Mouse (Mus musculus): Measurements from ENCODE around the gene S100a11. TPM values are rescaled to one million over a fixed set of nuclear protein-coding genes. Genes with fewer than 3 reads are reported as not detected.

The S100a11 gene
- polyA plus RNA-seq, 1 experiment from 2014 or later, result 790 TPM

GRCm38 (mm10) chr3:93557471-93557870 lies 37.2 kb downstream of the S100a11 start:
- no peak overlapping the region for H3K4me2 ChIP-seq
- no peak overlapping the region for H3K4me3 ChIP-seq (ENCODE audit: low read depth, low read length)
- H3K9me3 ChIP-seq (replicated peaks; ENCODE audit: control insufficient read depth, low read length), result no peaks in the 10 kb centered on the region
- 68% methylated on average over 4 of the region's 4 CpGs for WGBS (ENCODE audit: insufficient replicate concordance)
- H3K27me3 ChIP-seq (ENCODE audit: control insufficient read depth, insufficient read depth, low read length), result no peaks in the 10 kb centered on the region
- peaks cover 8% of the 10 kb centered on the region; the same call in 1 of the 2 replicates for H3K4me1 ChIP-seq (ENCODE audit: control insufficient read depth, insufficient read depth, low read length)
- no peak for ATAC-seq (replicated peaks; ENCODE audit: insufficient number of reproducible peaks, low FRiP score, low TSS enrichment)
- no peak overlapping the region for H3K9ac ChIP-seq (ENCODE audit: low read depth, low read length)
- no peaks in the 10 kb centered on the region; the same call in 1 of the 2 replicates for H3K36me3 ChIP-seq (ENCODE audit: control insufficient read depth, insufficient read depth, low read length)
- H3K27ac ChIP-seq (ENCODE audit: low read depth, low read length), result no peak overlapping the region

- Histone ChIP-seq H3K9ac (ENCODE audit: low read depth, low read length) (no peak overlapping the region), H3K9me3 (replicated peaks; ENCODE audit: control insufficient read depth, low read length) (no peaks in the 10 kb centered on the region), H3K4me2 (no peak overlapping the region), H3K27me3 (ENCODE audit: control insufficient read depth, insufficient read depth, low read length) (no peaks in the 10 kb centered on the region), H3K4me1 (ENCODE audit: control insufficient read depth, insufficient read depth, low read length) (peaks cover 4% of the 10 kb centered on the region; the same call in 1 of the 2 replicates), H3K4me3 (ENCODE audit: low read depth, low read length) (no peak overlapping the region), H3K27ac (ENCODE audit: low read depth, low read length) (no peak overlapping the region), H3K36me3 (ENCODE audit: control insufficient read depth, insufficient read depth, low read length) (no peaks in the 10 kb centered on the region; the same call in 1 of the 2 replicates)
- no peak for ATAC-seq (replicated peaks; ENCODE audit: insufficient number of reproducible peaks, low FRiP score, low TSS enrichment)
- 87% methylated on average over 6 of the region's 6 CpGs for WGBS (ENCODE audit: insufficient replicate concordance)
These were observed 39.7 kb downstream of the S100a11 start for GRCm38 (mm10) chr3:93559961-93560360.

- 84% methylated on average over 2 of the region's 2 CpGs for WGBS (ENCODE audit: insufficient replicate concordance)
These were observed 42.1 kb downstream of the S100a11 start for GRCm38 (mm10) chr3:93562372-93562771.

GRCm38 (mm10) chr3:93563216-93563615 lies 42.9 kb downstream of the S100a11 start:
- Histone ChIP-seq H3K9ac (ENCODE audit: low read depth, low read length) (no peak overlapping the region), H3K9me3 (replicated peaks; ENCODE audit: control insufficient read depth, low read length) (no peaks in the 10 kb centered on the region), H3K36me3 (ENCODE audit: control insufficient read depth, insufficient read depth, low read length) (no peaks in the 10 kb centered on the region; the same call in 1 of the 2 replicates), H3K27ac (ENCODE audit: low read depth, low read length) (no peak overlapping the region), H3K4me3 (ENCODE audit: low read depth, low read length) (no peak overlapping the region), H3K4me1 (ENCODE audit: control insufficient read depth, insufficient read depth, low read length) (no peaks in the 10 kb centered on the region), H3K27me3 (ENCODE audit: control insufficient read depth, insufficient read depth, low read length) (no peaks in the 10 kb centered on the region), H3K4me2 (no peak overlapping the region)
- 82% methylated on average over 4 of the region's 4 CpGs for WGBS (ENCODE audit: insufficient replicate concordance)
- no peak for ATAC-seq (replicated peaks; ENCODE audit: insufficient number of reproducible peaks, low FRiP score, low TSS enrichment)

More at GRCm38 (mm10) chr3:93562372-93562771, 42.1 kb downstream of the S100a11 start:
- H3K27me3 ChIP-seq (ENCODE audit: control insufficient read depth, insufficient read depth, low read length), result no peaks in the 10 kb centered on the region
- no peak overlapping the region for H3K4me2 ChIP-seq
- no peaks in the 10 kb centered on the region for H3K9me3 ChIP-seq (replicated peaks; ENCODE audit: control insufficient read depth, low read length)
- no peak overlapping the region for H3K4me3 ChIP-seq (ENCODE audit: low read depth, low read length)
- H3K27ac ChIP-seq (ENCODE audit: low read depth, low read length), result no peak overlapping the region
- no peaks in the 10 kb centered on the region for H3K4me1 ChIP-seq (ENCODE audit: control insufficient read depth, insufficient read depth, low read length)
- ATAC-seq (replicated peaks; ENCODE audit: insufficient number of reproducible peaks, low FRiP score, low TSS enrichment), result no peak
- H3K9ac ChIP-seq (ENCODE audit: low read depth, low read length), result no peak overlapping the region
- H3K36me3 ChIP-seq (ENCODE audit: control insufficient read depth, insufficient read depth, low read length), result no peaks in the 10 kb centered on the region; the same call in 1 of the 2 replicates

- H3K36me3 ChIP-seq (ENCODE audit: control insufficient read depth, insufficient read depth, low read length), result no peaks in the 10 kb centered on the region
- H3K4me2 ChIP-seq, result no peak overlapping the region
- no peak overlapping the region for H3K27ac ChIP-seq (ENCODE audit: low read depth, low read length)
- WGBS (ENCODE audit: insufficient replicate concordance), result 77% methylated on average over 3 of the region's 3 CpGs
- H3K9ac ChIP-seq (ENCODE audit: low read depth, low read length), result no peak overlapping the region
- H3K27me3 ChIP-seq (ENCODE audit: control insufficient read depth, insufficient read depth, low read length), result no peaks in the 10 kb centered on the region
- H3K4me3 ChIP-seq (ENCODE audit: low read depth, low read length), result no peak overlapping the region
- no peak for ATAC-seq (replicated peaks; ENCODE audit: insufficient number of reproducible peaks, low FRiP score, low TSS enrichment)
- no peaks in the 10 kb centered on the region for H3K4me1 ChIP-seq (ENCODE audit: control insufficient read depth, insufficient read depth, low read length)
- no peaks in the 10 kb centered on the region for H3K9me3 ChIP-seq (replicated peaks; ENCODE audit: control insufficient read depth, low read length)
These were observed 46.6 kb downstream of the S100a11 start for GRCm38 (mm10) chr3:93566892-93567291.

GRCm38 (mm10) chr3:93567721-93568120 lies 47.4 kb downstream of the S100a11 start:
- no peak overlapping the region for H3K27ac ChIP-seq (ENCODE audit: low read depth, low read length)

GRCm38 (mm10) chr3:93568428-93569040 lies 48.2 kb downstream of the S100a11 start:
- Histone ChIP-seq H3K27me3 (ENCODE audit: control insufficient read depth, insufficient read depth, low read length) (no peaks in the 10 kb centered on the region), H3K9me3 (replicated peaks; ENCODE audit: control insufficient read depth, low read length) (no peaks in the 10 kb centered on the region), H3K4me2 (no peak overlapping the region), H3K9ac (ENCODE audit: low read depth, low read length) (no peak overlapping the region), H3K4me1 (ENCODE audit: control insufficient read depth, insufficient read depth, low read length) (no peaks in the 10 kb centered on the region), H3K36me3 (ENCODE audit: control insufficient read depth, insufficient read depth, low read length) (no peaks in the 10 kb centered on the region), H3K4me3 (ENCODE audit: low read depth, low read length) (no peak overlapping the region), H3K27ac (ENCODE audit: low read depth, low read length) (peak overlapping the region; percentile 18; the same call in 1 of the 2 replicates)
- 58% methylated on average over 7 of the region's 7 CpGs for WGBS (ENCODE audit: insufficient replicate concordance)
- no peak for ATAC-seq (replicated peaks; ENCODE audit: insufficient number of reproducible peaks, low FRiP score, low TSS enrichment)

More at GRCm38 (mm10) chr3:93567721-93568120, 47.4 kb downstream of the S100a11 start:
- H3K36me3 ChIP-seq (ENCODE audit: control insufficient read depth, insufficient read depth, low read length), result no peaks in the 10 kb centered on the region
- WGBS (ENCODE audit: insufficient replicate concordance), result 83% methylated on average over 6 of the region's 6 CpGs
- H3K9me3 ChIP-seq (replicated peaks; ENCODE audit: control insufficient read depth, low read length), result no peaks in the 10 kb centered on the region
- ATAC-seq (replicated peaks; ENCODE audit: insufficient number of reproducible peaks, low FRiP score, low TSS enrichment), result no peak
- no peaks in the 10 kb centered on the region for H3K27me3 ChIP-seq (ENCODE audit: control insufficient read depth, insufficient read depth, low read length)
- H3K9ac ChIP-seq (ENCODE audit: low read depth, low read length), result no peak overlapping the region
- H3K4me3 ChIP-seq (ENCODE audit: low read depth, low read length), result no peak overlapping the region
- no peak overlapping the region for H3K4me2 ChIP-seq
- no peaks in the 10 kb centered on the region for H3K4me1 ChIP-seq (ENCODE audit: control insufficient read depth, insufficient read depth, low read length)

GRCm38 (mm10) chr3:93569046-93569445 lies 48.8 kb downstream of the S100a11 start:
- H3K27me3 ChIP-seq (ENCODE audit: control insufficient read depth, insufficient read depth, low read length), result no peaks in the 10 kb centered on the region
- no peak overlapping the region for H3K27ac ChIP-seq (ENCODE audit: low read depth, low read length)

More at GRCm38 (mm10) chr3:93569046-93569445, 48.8 kb downstream of the S100a11 start:
- no peaks in the 10 kb centered on the region for H3K36me3 ChIP-seq (ENCODE audit: control insufficient read depth, insufficient read depth, low read length)
- H3K9ac ChIP-seq (ENCODE audit: low read depth, low read length), result no peak overlapping the region
- ATAC-seq (replicated peaks; ENCODE audit: insufficient number of reproducible peaks, low FRiP score, low TSS enrichment), result no peak
- H3K4me1 ChIP-seq (ENCODE audit: control insufficient read depth, insufficient read depth, low read length), result no peaks in the 10 kb centered on the region
- no peak overlapping the region for H3K4me2 ChIP-seq
- 53% methylated on average over 2 of the region's 2 CpGs for WGBS (ENCODE audit: insufficient replicate concordance)
- H3K9me3 ChIP-seq (replicated peaks; ENCODE audit: control insufficient read depth, low read length), result no peaks in the 10 kb centered on the region
- no peak overlapping the region for H3K4me3 ChIP-seq (ENCODE audit: low read depth, low read length)
